Mouse (Mus musculus): ENCODE results near the gene Aldh4a1.

The Aldh4a1 gene

DNA sequence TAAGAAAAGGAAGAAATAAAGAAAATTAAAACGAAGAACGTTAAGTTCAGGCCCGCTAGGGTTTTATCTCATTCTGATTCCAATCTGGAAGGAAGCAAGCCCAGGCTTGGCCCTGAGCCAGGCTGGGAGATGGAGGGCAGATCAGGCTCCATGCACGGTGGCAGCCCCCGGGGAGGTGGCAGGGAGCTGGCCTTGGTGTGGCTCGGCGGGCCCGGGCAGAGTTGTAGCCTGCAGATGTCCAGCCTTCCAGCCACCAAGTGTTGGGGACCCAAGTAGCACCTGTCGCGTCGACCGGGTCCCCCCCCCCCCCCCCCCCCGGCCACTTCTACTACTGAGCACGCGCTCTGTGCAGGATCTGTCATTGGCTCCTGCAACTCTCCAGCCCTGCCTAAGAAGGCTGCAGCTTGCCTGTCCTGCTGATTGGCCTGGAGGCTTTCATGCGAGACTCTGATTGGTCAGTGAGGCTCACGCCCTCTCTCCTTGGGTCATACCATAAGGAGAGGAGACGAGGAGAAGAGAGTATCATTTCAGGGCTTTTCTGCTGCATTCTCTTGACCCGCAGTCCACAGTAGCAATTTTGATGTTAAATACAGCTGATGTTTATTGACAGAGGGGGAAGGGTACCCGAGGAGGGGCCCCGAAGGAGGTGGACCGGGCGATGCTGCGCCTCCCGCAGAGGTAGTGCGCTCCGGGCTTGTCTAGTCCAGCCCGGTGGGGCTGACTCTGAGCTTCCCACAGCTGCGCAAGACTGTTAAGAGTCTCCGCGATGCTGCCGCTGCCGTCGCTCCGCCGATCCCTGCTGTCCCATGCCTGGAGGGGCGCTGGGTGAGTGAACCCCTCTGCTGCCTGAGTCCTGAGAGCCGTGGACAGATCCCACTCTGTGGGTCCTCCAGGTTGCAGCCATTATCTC lies at the start of gene Aldh4a1:
Gene Aldh4a1, plus strand, starts transcription at position 494 of the 910 bp plus-strand sequence.
- peak; percentile 86 to 88 for DNase-seq (ENCODE audit: low spot score in 2 of 2)

DNA sequence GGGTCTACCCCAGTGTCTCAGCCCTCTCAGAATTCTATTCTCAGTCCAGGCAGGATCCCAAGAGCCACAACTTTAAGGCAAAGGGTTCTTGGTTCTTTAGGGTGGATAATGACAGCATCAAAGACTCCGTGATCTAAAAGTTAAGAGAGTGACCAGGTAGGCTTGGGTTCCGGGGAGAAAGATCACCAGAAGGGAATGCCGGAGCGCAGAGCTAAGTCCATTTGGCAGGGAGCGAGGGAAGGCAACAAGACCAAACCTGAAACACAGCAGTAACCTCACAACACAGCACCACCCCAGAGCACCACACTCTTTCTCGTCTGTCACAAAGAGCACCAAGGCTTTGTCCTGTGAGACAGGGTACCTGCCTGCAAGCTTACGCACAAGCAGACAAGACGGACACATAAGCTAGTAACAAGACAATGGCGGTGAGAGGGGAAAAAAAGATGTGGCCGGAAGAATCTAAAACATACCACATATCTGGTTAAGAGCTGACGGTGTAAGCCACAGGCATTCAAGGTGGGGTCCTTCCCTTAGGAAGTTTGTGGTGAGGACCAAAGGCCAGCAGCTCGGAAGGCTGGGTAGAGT lies 49.6 kb upstream of the Aldh4a1 start:
- no peak for DNase-seq (ENCODE audit: low spot score in 2 of 2)

DNA sequence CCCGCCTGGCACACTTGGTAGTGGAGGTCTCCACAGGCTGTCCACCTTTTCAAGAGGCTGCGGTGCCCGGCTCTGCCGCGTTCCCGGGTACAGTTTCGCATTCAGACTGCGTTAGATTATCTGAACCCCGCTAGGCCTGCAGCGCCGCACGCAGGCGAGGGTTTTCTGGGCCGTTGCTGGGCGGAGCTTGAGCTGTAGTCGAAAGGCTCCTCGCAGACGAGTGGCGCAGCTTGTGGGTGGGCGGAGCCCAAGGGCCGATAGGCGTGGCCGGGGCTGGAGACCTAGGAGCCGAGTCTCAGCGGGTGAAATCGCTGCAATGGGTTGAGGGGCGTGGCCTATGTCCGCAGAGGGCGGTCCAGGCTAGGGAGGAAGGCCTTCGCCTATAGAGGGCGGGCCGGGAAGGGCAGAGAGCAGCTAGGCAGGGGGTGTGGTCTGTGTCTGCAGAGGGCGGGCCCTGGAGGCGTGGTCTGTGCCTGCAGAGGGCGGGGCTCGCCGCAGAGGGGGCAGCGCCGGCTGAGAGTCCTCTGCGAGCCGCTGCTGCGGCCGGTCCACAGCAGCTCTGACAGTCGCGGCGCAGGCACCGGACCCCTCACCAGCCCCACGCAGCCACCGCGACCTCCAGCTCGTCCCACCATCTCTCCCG lies 48.4 kb upstream of the Aldh4a1 start:
- peak; percentile 99 for DNase-seq (ENCODE audit: low spot score in 2 of 2)

DNA sequence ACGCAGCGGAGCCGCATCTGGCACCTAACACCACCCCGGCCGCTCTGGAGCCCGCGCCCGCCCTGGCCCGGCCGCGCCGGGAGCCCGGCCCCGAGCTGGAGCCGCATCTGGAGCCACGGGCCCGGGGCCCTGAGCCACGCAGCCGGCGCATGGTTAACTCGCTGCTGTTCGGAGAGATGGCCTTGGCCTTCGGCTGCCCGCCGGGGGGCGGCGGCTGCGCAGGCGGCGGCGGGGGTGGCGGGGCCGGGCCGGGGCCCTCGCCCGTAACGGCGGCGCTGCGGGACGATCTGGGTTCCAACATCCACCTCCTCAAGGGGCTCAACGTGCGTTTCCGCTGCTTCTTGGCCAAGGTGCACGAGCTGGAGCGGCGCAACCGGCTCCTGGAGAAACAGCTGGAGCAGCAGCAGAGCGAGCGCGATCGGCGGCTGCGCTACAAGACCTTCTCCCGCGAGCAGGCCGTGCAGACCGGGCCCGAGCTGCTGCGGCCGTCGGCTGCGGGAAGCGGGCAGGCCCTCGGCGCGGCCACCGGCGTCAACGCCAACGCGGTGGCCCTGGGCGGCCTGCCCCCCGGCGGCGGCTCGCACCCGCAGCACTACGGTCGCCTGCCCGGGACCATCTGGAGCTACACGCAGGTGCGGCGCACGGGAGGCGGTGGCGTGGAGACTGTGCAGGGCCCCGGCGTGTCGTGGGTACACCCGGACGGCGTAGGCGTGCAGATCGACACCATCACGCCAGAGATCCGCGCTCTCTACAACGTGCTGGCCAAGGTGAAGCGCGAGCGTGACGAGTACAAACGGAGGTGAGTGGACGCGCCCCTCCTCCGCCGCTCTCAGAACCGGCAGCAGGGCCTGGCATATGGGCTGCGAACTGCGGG lies 47.6 kb upstream of the Aldh4a1 start:
- peak; percentile 42 to 51 for DNase-seq (ENCODE audit: low spot score in 2 of 2)

DNA sequence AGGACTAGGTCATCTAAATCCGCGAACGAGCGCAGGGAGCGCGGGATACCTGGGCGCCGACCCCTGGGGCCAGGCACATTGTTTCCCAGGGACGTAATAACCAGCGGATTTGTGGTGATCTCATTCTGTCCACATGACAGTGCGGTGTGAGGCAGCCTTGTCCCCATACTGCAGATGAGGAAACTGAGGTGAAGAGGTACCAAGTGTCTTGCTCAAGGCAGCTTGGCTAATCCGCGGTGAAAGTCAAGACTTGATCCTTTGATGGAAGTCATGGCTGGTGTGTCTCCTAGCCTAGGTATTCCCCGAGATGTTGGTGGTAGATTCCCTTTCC lies 47.0 kb upstream of the Aldh4a1 start:
- DNase-seq (ENCODE audit: low spot score in 2 of 2): no peak

DNA sequence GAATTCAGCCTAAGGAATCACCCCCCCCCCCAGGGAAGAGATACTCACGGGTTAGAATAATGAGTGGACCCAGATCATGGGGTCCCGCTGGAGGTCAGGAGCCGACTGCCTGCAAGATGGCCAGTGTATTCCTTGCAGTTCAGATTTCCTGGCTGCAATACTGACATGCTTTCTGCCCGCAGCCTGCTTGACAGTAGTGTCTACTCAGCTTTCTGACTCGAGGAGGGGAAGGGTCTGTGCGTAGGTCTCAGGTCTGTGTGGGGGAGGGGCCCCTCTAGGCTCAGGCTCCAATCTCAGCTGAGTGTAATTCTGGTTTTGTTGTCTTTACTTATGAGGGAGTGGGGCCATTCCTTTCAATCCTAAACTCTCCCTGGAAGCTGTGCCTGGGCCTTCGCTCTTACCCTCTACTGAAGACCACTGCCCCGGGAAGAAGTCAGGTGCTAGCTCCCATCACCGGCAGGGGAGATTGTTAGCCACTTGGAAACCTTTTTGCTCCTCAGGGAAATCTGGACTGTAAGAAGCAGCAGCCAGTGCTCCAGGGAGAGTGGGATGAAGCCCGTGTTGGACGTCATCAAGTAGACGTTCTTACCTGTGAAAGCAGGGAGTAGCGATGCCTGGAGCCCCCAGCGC lies 46.3 kb upstream of the Aldh4a1 start:
- DNase-seq (ENCODE audit: low spot score in 2 of 2): no peak

DNA sequence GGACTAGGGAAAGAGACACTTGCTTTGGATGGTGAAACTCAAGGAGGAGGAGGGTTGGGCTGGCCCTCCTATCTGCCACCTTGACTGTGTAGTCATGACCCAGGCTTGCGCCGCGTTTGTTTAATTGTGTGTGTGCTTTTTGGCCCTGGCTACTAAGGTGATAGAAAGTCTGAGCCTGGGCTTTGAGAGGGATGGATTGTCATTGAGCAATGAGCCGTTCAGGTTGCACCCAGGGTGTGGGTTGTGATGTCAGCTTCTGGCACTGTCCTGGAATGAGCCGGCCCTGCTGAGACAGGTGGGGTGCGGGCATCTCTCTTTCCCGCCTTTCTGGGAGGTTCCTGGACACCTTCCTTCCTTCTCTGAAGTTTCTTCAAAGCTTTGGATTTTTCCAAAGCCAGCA lies 45.7 kb upstream of the Aldh4a1 start:
- no peak for DNase-seq (ENCODE audit: low spot score in 2 of 2)

DNA sequence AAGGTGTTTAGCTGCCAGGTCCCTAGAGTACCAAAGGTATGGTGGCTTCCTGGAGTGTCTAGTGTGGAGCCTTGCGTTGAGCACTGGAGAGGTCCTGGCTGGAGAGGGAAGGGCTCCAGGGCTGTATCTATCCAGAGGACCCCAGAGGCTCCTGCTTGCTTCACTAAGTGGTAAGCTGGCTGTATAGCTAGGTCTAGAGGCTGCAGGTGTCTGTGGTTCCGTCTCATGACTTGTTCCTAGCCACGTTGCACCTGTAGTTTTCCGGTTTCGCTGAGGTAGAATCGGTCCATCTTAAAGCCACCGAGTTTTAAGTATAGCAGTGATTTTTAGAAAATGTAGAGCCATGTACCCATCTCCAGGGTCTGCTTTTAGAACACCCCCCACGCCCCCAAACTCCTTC lies 44.3 kb upstream of the Aldh4a1 start:
- no peak for DNase-seq (ENCODE audit: low spot score in 2 of 2)

DNA sequence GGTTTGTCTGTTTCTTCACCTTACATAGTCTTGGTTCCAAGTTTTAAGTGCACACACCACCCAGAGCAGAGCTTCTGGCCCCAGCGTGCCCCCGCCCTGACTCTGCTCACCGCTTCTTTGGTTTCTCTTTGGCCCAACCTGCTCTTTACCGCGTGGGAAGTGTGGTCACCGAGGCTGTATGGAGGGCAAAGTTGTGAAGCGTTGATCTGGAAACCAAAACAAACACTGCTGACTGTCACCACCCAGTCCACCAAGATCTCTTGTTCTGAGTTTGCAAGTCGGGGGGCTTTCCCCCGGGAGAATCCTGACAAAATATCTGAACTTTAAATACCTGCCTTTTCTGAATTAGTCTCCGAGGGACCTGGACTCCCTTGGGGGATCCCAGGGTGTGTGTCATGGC lies 43.7 kb upstream of the Aldh4a1 start:
- peak; percentile 69 to 84 for DNase-seq (ENCODE audit: low spot score in 2 of 2)

DNA sequence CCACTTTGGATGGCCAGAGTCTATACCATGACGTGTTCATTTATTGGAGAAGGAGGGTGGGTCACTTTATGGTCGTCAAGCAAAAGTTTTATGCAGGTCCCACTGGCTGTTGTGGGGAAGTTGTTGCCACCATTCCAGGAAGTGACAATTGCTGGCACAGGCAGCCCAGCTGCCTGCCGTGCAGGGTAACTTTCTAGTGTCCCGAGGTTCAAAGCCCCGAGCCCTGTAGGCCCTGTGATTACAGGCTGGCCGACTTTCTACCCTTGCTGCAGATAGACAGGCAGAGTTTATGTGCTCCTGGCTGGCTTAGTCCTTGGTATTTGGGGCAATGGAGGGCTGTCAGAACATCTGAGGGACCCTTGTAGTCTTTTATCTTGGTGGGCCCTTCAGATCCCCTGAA lies 43.2 kb upstream of the Aldh4a1 start:
- no peak for DNase-seq (ENCODE audit: low spot score in 2 of 2)

DNA sequence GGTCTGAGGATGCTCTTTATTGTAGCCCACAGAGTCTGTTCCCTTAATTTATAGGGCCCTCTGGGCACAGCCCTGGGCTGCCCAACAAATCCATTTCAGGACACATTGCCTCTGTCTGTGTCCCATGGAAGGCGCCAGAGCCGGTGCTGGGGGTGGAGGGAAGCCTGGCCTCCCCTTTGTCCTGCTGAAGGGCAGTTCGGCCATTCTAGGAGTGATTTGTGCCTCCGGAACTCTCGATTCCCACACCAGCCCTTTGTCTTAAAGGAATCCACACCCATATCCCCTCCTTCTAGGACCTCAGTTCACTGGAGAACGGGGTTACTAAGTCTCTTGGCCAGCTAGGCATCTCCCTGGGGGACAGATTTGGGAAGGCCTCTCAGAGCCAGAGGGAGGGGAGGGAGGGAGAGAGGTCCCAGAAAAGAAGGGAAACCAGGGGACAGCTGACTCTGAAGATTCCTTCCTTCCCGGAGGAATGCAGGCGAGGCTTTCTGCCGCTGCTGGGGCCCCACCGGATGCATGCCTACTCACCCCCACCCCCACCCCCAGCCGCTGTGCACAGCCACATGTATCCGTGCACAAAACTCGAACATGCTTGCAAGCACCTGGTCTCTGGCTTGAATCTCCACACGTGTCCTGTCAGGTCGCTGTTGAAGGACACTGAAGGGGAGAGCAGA lies 41.9 kb upstream of the Aldh4a1 start:
- no peak for DNase-seq (ENCODE audit: low spot score in 2 of 2)

DNA sequence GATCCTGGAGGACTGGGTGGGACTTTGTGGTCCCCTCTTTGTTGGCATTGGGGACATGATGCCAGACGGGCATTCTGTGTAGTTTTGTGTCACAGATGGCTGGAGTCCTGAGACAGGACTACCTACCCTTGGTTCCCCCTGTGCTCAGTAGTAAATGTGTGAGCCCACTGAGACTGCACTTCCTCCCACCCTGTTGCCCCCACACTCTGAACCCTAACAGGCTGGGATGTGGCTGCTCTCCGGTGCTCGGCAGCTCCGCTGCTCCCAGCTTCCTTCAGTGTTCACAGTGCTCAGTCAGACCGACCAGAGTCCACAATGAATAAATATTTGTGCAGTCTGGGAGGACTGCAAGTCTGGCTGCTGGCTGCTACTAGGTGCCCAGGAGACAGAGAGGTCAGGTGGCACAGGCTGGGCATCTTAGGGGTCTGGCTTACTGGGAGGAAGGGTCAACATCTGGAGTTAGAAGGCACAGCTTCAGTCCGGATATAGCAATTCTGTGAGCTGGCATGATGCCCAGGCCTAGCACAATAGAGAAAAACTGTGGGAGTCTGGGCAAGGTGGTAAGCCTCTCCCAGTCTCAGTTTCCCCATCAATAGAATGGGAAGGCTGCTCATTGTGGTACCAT lies 41.1 kb upstream of the Aldh4a1 start:
- DNase-seq (ENCODE audit: low spot score in 2 of 2): no peak

DNA sequence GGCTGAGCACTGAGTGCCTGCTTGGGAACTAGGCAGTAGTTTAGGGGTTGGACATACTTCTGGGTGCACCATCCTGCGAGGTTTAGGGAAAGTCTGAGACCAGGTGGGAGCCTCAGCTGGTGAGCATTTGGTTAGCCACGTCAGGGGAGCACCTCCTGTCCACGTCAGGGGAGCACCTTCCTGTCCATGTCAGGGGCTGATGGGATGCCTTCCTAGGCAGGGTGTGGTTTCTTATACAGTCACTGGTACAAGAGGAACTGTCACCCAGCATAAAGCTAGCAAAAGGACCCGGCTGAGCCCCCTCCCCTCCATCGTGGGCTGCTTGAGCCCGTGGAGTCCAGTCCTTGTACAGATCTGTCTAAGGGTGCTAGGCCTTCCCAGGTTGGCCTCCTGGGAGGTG lies 40.3 kb upstream of the Aldh4a1 start:
- DNase-seq (ENCODE audit: low spot score in 2 of 2): no peak

DNA sequence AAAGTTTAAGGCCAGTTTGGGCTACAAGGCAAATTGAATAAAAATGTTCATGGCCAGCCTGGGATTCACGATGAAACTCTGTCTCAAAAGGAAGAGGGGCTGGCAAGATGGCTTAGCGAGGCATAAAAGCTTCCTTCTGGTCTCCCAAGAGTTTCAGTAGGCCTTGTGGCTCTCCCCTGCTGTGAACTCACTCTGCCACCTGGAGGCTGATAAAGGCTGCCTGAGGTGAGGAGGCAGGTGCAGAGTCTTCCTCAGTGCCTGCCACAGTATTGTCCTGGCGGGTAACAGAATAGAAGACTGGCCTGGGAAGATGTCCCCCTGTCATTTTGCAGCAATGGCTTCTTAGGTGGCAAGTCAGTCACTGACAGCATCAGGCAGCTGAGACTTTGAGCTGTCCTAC lies 39.8 kb upstream of the Aldh4a1 start:
- DNase-seq (ENCODE audit: low spot score in 2 of 2): no peak

DNA sequence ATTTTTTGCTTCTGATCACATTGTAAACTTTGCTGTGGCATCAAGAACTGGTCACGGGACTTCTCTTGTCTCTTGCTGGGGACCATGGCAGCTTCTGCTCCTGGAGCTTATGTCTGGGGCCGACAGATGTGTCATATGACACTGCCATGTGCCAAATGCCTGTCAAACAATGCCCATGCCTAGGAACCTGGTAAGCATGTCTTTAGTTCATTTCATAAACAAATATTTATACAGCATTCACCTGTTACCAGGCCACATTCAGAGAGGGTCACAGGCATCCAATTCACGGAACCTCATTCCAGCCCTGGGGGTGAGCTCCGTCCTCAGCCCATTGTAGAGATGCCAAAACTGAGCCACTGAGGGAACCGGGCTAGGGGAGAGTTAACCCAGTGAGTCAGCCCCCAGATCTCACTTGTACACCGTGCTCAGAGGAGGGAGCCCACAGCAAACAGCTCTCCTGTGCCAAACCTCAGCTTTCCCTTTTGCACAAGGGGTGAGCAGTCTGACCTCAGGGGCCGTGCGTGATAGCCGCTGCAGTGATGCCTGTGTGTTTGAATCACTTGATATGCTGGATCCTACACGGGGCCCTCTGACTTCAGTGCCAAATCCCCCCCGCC lies 38.9 kb upstream of the Aldh4a1 start:
- no peak for DNase-seq (ENCODE audit: low spot score in 2 of 2)

DNA sequence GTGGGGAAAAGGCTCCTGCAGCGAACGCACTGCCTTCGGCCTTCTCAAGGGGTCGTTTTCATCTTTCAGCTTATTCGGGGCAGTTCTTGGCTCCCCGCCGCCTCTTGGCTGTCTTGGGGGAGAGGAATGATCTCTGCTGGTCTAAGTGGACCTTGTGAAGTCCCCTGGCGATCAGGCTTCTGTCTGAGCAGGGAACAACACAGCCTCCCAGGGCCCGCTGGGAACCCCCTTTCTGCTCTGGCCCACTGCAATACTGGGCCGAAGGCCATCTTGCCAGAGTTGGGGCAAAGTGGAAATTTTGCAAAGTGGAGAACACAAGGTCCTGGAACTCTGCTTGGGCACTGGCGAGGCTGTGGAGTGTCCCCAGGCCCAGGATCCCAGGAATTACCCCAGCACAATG lies 38.0 kb upstream of the Aldh4a1 start:
- DNase-seq (ENCODE audit: low spot score in 2 of 2): no peak

DNA sequence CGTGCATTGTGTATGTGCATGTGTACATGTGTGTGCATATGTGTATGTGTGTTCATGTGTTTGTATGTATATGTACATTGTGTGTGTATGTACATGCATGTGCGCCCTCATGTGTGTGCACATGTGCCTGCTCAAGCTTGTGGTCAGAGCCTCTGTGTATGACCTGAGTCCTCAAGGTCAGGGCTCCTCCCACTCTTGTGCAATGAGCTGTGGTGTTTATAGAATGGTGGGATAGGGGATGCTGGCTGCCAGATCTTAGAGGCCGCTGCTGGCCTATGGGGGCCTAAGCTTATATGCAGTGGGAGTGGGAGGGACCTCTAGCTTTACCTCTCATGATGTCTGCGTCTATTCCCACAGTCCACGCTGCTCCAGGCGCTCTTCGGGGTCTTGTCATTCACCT lies 37.0 kb upstream of the Aldh4a1 start:
- DNase-seq (ENCODE audit: low spot score in 2 of 2): no peak

DNA sequence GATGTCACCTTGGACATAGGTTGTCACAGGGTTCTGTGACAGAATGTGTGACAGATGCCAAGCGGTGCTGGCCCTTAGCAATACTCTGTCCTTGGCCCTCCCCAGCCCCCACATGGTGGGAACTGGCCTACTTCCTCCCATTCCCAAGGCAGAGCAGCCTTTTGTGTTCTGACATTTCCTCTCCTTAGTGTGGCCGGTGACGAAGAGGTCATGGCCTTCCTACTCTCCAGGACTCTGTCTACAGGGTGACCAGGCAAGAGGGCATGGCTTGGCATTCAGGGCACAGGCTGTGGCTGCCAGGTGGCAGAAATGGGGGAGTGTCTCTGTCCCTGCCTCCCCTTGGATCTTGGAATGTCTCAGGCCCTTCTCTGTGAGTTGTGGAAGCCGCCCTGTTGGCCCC lies 35.3 kb upstream of the Aldh4a1 start:
- DNase-seq (ENCODE audit: low spot score in 2 of 2): no peak

DNA sequence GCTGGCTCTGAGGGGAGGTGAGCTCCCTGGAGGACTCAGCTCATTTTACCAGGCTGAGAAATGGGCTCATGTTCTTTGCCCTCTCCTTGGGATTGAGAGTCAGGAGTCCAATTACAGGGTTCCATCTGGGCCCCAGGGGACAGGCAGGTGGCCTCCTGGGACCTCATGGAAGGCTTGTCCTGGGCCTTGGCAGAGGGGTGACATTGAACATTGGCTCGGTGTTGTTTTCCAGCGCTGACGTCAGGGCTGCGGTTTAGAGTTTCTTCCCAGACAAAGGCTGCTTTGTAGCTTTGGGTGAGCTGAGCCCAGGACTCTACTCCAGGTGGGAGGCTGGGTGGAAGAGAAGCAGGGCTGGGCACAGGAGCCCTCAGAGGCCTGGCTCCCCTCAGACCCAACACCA lies 34.9 kb upstream of the Aldh4a1 start:
- no peak for DNase-seq (ENCODE audit: low spot score in 2 of 2)

DNA sequence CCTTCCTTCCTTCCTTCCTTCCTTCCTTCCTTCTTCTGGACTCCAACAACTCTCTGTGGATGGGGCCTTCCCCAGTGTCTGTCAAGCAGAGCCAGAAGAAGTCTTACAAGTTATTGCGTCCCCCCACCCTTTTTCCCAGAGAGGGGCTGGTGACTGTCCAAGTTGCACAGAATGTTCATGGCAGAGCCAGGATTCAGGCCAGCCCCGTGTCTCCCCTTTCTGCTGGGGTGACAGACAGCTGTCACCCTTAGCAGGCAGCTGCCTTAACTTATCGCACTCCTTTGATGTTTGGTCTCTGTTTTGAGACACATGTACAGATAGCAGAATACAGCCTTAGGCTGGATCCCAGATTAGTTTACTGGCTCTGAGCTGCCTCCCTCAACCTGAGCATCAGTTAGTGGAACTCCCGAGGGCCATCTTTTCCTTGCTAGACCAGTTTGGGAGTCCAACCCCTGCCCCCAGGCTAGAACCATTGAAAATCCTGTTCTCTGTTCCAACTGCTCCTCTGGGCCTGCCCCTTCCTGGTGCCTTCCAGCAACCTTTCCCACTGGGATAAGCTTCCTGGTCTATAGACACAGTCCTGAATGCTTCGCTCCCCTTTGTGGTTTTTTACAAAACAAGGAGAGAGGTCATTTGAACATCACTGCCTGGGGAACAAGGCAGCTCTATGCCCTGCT lies 33.2 kb upstream of the Aldh4a1 start:
- no peak for DNase-seq (ENCODE audit: low spot score in 2 of 2)
